ENCODE assay signal across 15 mouse cellular contexts in the genomic region with DNA sequence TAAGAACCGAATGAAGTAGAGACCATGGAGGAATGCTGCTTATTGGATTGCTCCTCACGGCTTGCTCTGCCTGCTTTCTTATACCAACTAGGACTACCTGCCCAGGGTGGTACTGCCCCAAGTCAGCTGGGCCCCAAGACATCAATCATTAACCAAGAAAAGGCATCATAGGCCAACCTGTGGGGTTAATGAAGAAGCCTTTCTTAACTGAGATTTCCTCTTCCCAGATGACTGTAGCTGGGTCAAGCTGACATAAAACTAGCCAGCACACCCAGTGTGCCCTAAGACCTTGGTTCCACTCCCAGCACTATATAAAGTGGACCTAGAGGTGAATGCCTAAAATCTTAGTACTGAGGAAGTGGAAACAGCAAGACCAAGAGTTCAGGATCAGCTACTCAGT.
"Had no signal": no experiment of that assay in that cellular context is flagged by ENCODE, and none has a peak within 500 bp of the region (broad histone marks: within the 10 kb centered on the region; RNA-seq: fewer than 3 reads in every experiment).

No protein-coding gene starts in this region.

- DNase-seq: liver; liver, postnatal 0 days; lung, embryonic 14.5 days; right cerebral cortex, adult 18-20 months; right cerebral cortex, postnatal 14 days; right cerebral cortex, postnatal 4 days; thymus, postnatal 25 days had no signal

- H3K27me3 ChIP-seq: intestine, embryonic 15.5 days; limb, embryonic 13.5 days; midbrain, embryonic 13.5 days; stomach, embryonic 15.5 days had no signal

- H3K4me1 ChIP-seq: intestine, embryonic 15.5 days; limb, embryonic 10.5 days; midbrain, embryonic 13.5 days; stomach, embryonic 15.5 days had no signal

- H3K27ac ChIP-seq: intestine, embryonic 15.5 days; kidney, postnatal 0 days; limb, embryonic 10.5 days; limb, embryonic 13.5 days; liver, embryonic 14.5 days; macrophage; midbrain, embryonic 13.5 days; stomach, embryonic 15.5 days had no signal

- H3K4me3 ChIP-seq: intestine, embryonic 15.5 days; limb, embryonic 10.5 days; limb, embryonic 13.5 days; midbrain, embryonic 13.5 days; stomach, embryonic 15.5 days had no signal
